Mouse (Mus musculus) gastrocnemius, adult 2 months (tissue): ENCODE results near the gene Galnt18. TPM values are rescaled to one million over a fixed set of nuclear protein-coding genes. Genes with fewer than 3 reads are reported as not detected.

Experiments used
- DNase-seq: peaks from one replicate; pipeline ENCODE4 v3.0.0; 2022
- H3K27ac ChIP-seq: fragments of 200-600 bp; 2 replicates; pipeline ENCODE4 v1.8.1; 2022; ENCODE audit warnings: mild to moderate bottlenecking
- H3K4me3 ChIP-seq: fragments of 200-600 bp; 2 replicates; pipeline ENCODE4 v1.8.1; 2022; ENCODE audit warnings: mild to moderate bottlenecking, moderate library complexity
- CTCF ChIP-seq: fragments of 200-600 bp; IDR thresholded peaks from 2 replicates; pipeline ENCODE4 v1.8.1; 2022; ENCODE audit warnings: antibody characterized with exemption, mild to moderate bottlenecking, moderate library complexity
- intact Hi-C: fragments of 180-260 bp; cut with DNase I; formaldehyde crosslinking; loops from one replicate; pipeline ENCODE4 v1.15.1; 2025
- total RNA-seq, 2 experiments: library from RNA; stranded (reverse); gene quantifications; 2 replicates each; pipeline ENCODE4 v1.2.3; 2021

The Galnt18 gene
- total RNA-seq, 2 experiments from 2014 or later: 3.1 to 4.4 TPM

- Histone ChIP-seq H3K4me3 (no peak overlapping the region), H3K27ac (no peak overlapping the region)
- TF ChIP-seq CTCF: no peak
- no peak for DNase-seq
- intact Hi-C loops: no loop called here
These were observed 17.0 kb downstream of the Galnt18 start for GRCm38 (mm10) chr7:111762754-111763153.

GRCm38 (mm10) chr7:111748571-111749071, 31.2 kb downstream of the Galnt18 start:
- no peak for TF ChIP-seq CTCF
- Histone ChIP-seq H3K4me3 (no peak overlapping the region), H3K27ac (no peak overlapping the region)
- intact Hi-C loops: no loop called here
- no peak for DNase-seq

- no peak for DNase-seq
- TF ChIP-seq CTCF: no peak
- H3K4me3 ChIP-seq: no peak overlapping the region
- intact Hi-C loops: no loop called here
- no peak overlapping the region for H3K27ac ChIP-seq
These were observed 35.0 kb downstream of the Galnt18 start for GRCm38 (mm10) chr7:111744770-111745169.

- peak; percentile 61 for DNase-seq
- no peak for TF ChIP-seq CTCF
- H3K4me3 ChIP-seq: no peak overlapping the region; the same call in 1 of the 2 replicates
- intact Hi-C loops: no loop called here
- peak overlapping the region; percentile 59 for H3K27ac ChIP-seq
These were observed 38.2 kb downstream of the Galnt18 start for GRCm38 (mm10) chr7:111741595-111741994.

- TF ChIP-seq CTCF: no peak
These were observed 39.7 kb downstream of the Galnt18 start for GRCm38 (mm10) chr7:111740091-111740490.

GRCm38 (mm10) chr7:111739371-111739765, 40.4 kb downstream of the Galnt18 start:
- Histone ChIP-seq H3K27ac (peak overlapping the region; percentile 63), H3K4me3 (no peak overlapping the region)
- TF ChIP-seq CTCF: no peak
- no peak for DNase-seq
- intact Hi-C loops: loop anchor here (5.0 kb wide), 1 partner anchor 37 kb away; no protein-coding TSS in a partner anchor

More at GRCm38 (mm10) chr7:111740091-111740490, 39.7 kb downstream of the Galnt18 start:
- no peak overlapping the region for H3K4me3 ChIP-seq
- no peak overlapping the region; the same call in 1 of the 2 replicates for H3K27ac ChIP-seq
- intact Hi-C loops: no loop called here
- no peak for DNase-seq

GRCm38 (mm10) chr7:111738456-111739370, 41.1 kb downstream of the Galnt18 start:
- Histone ChIP-seq H3K4me3 (no peak overlapping the region), H3K27ac (peak overlapping the region; percentile 63)
- intact Hi-C loops: loop anchor here (5.0 kb wide), 1 partner anchor 36 kb away; no protein-coding TSS in a partner anchor
- TF ChIP-seq CTCF: no peak
- DNase-seq: no peak

- intact Hi-C loops: loop anchor here (5.0 kb wide), 1 partner anchor 35 kb away; no protein-coding TSS in a partner anchor
- no peak for TF ChIP-seq CTCF
- no peak for DNase-seq
These were observed 42.4 kb downstream of the Galnt18 start for GRCm38 (mm10) chr7:111737426-111737825.

GRCm38 (mm10) chr7:111736365-111736764, 43.4 kb downstream of the Galnt18 start:
- DNase-seq: no peak
- no peak for TF ChIP-seq CTCF
- H3K4me3 ChIP-seq: no peak overlapping the region
- intact Hi-C loops: loop anchor here (5.0 kb wide), 1 partner anchor 34 kb away; no protein-coding TSS in a partner anchor
- H3K27ac ChIP-seq: peak overlapping the region; percentile 5; the same call in 1 of the 2 replicates

More at GRCm38 (mm10) chr7:111737426-111737825, 42.4 kb downstream of the Galnt18 start:
- Histone ChIP-seq H3K27ac (no peak overlapping the region), H3K4me3 (no peak overlapping the region)

- TF ChIP-seq CTCF: no peak
- intact Hi-C loops: no loop called here
- no peak overlapping the region for H3K27ac ChIP-seq
- no peak for DNase-seq
- H3K4me3 ChIP-seq: no peak overlapping the region
These were observed 49.2 kb downstream of the Galnt18 start for GRCm38 (mm10) chr7:111730346-111731269.

GRCm38 (mm10) chr7:111726928-111727327, 52.8 kb downstream of the Galnt18 start:
- no peak overlapping the region for H3K4me3 ChIP-seq
- intact Hi-C loops: no loop called here
- no peak for DNase-seq
- TF ChIP-seq CTCF: no peak
- peak overlapping the region; percentile 41 for H3K27ac ChIP-seq

- no peak overlapping the region for H3K4me3 ChIP-seq
- no peak for TF ChIP-seq CTCF
- DNase-seq: no peak
- intact Hi-C loops: no loop called here
- H3K27ac ChIP-seq: no peak overlapping the region
These were observed 55.0 kb downstream of the Galnt18 start for GRCm38 (mm10) chr7:111724730-111725129.
